Mouse (Mus musculus) thymus, adult 2 months (tissue): ENCODE data around the gene Cul7.

Source experiments
- CTCF ChIP-seq: fragments of 200-500 bp; IDR thresholded peaks from 2 replicates; pipeline ENCODE4 v1.5.1; 2012; ENCODE audit warnings: mild to moderate bottlenecking, control low read depth, low read length, moderate library complexity, borderline replicate concordance; ENCODE audit not compliant: control insufficient read depth, poor library complexity, insufficient read depth; ENCODE audit errors: extremely low read depth
- POLR2A ChIP-seq: fragments of 200-500 bp; IDR thresholded peaks from 2 replicates; pipeline ENCODE4 v1.6.1; 2012; ENCODE audit warnings: mild to moderate bottlenecking, low read length, control low read depth, moderate library complexity; ENCODE audit not compliant: control insufficient read depth, poor library complexity, insufficient read depth; ENCODE audit errors: extremely low read depth

- TF ChIP-seq CTCF (no peak), POLR2A (no peak)
Observed at GRCm38 (mm10) chr17:46602212-46602611, 47.9 kb upstream of the Cul7 start.
